Mouse (Mus musculus) adrenal gland, adult 2 months (tissue): ENCODE results near the gene Soga1. TPM values are rescaled to one million over a fixed set of nuclear protein-coding genes. Genes with fewer than 3 reads are reported as not detected.
A peak's percentile ranks its signal among the peaks of the same experiment; 100 is the strongest.

Source experiments
- DNase-seq: peaks from one replicate; pipeline ENCODE4 v3.0.0; 2021
- polyA plus RNA-seq: library from polyadenylated mRNA; depleted of rRNA; stranded (reverse); fragments of >200 nt; gene quantifications from 2 replicates; pipeline ENCODE4 v1.2.3, GENCODE M21; 2012
- total RNA-seq, 2 experiments: library from RNA; stranded (reverse); gene quantifications; 2 replicates each; pipeline ENCODE4 v1.2.3; 2021

The Soga1 gene
- total and polyA plus RNA-seq, 3 experiments = 30.9 to 36.6 (median 33.1) TPM

DNA sequence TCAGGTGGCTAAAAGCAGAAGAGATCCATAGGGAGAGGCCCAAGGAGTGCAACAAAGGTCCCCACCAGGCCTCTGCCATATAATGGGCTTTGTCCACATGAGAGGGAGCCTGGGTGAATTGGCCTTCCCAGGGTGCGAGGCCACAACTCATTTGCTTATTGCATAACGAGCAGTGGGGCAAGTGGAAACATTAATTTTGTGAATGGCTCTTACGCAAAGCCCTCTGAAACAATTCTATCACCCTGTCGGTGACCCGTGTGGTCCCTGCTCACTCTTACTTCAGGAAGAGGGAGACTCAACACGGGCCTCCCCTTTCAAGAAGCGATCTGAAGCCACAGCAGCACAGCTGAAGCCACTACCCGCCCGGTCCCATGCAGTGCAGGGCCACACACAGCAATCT is 41.8 kb downstream of the Soga1 start:
- DNase-seq = peak; percentile 70

DNA sequence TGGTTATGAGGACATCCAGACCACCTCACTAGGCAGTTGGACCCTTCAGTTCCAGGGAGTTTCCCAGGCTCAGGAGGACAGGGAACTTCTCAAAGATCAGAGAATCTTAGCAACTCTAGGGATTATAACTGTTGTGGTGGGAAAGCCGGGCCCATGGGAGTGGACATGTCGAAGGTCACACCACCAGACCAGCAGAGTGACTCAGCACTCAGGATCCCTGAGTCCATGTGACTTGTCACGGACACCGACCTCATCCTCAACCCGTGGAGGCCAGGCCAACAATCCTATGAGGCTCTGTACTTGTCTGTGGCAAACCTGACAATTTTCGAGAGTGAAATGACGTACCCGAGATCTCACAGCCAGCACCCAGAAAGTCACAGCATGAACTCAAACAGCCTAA is 42.7 kb downstream of the Soga1 start:
- DNase-seq = peak; percentile 87

DNA sequence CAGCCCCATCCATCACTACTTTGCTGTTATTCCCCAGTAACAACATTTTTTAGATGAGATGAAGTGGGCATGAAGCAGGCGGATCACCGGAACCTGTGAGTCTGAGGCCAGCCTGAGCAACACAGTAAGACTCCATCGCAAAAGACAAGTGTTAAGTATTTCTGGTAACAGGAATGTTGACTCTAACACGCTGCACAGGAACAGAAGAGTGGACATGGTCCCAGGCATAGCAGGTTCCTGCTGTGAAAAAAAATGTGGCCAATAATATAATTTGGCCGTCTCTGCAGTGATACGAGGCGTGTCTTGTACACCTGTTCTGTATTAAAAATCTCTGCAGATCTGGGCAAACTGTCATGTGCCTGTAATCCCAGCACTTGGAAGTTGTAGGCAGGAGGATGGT is 43.7 kb downstream of the Soga1 start:
- DNase-seq = no peak

DNA sequence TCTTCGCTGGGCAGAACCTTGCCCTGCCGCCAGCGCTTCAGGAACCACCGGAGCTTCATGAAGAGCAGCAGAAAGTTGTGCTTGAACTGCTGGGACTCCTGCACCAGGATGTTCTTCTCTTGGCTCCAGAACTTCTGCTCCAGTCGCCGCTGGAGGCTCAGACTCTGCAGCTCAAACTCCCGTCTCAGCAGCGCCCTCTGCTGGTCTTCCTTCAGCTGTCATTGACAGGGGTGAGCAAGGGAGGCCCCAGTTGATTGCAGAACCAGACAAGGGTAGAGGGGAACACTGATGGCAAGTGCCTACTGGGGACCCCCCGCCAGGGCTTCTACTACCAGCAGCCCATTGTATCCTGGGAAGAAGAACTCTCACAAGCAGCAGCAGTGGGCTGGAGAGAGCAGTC is 48.2 kb downstream of the Soga1 start:
- peak; percentile 76 for DNase-seq

DNA sequence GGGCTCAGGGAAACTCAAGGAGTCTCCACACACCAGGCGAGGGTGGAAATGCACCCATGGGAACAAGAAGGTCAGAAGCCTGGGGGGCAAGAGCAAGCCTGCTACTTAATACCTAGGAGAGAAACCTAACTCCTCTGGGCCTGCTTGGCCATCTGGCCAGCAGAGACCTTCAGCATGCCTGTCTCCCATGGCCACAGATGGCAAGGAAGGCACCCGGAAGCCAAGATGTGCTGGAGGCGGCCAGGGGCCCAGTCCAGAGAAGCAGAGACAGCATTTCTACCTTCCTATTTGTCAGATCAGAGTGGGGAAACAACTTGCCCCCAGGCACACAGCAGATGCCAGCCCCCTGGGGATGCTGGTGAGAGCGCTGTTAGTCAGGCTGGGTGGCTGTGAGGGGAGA is 50.8 kb downstream of the Soga1 start:
- no peak for DNase-seq

DNA sequence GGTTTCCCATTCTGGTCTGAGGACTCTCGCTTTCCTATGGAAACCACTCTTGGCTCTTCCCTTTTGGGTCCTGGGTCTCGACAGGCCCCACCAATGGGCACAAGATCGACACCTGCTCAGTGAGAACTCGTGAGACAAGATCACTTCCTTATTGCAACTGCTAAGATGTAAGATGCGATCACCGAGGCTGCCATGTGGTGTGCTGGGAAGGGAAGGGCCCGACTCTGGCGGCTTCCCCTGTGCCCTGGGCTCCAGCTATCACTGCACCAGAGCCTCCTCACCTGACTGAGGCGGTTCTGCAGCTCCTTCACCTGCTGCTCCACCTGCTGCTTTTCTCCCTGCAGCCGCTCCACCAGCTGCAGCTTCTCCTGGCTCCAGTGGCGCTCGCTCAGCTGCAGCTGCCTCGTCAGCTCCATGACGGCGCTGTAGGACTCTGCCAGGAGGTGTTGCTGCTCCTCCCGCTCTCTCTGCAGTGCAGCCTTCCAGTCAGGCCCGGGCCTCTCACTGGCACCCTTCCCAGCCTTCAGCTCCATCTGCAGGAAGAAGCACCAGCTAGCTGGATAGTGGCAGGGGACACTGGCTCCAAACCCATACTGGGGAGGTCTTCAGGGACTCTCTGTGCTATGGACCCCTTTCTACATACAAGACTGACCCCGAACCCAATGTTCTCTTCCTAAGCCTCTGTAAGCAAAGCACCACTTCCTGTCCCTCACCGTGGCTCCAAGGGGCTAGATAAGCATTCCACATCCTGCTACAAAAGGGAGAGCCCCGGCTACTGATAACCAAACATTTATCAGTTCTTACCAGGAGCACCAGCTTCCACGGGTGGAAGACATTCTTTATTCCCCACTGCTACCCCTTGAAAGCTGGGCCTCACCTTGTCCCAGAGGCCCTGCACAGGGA is 51.7 kb downstream of the Soga1 start:
- no peak for DNase-seq

DNA sequence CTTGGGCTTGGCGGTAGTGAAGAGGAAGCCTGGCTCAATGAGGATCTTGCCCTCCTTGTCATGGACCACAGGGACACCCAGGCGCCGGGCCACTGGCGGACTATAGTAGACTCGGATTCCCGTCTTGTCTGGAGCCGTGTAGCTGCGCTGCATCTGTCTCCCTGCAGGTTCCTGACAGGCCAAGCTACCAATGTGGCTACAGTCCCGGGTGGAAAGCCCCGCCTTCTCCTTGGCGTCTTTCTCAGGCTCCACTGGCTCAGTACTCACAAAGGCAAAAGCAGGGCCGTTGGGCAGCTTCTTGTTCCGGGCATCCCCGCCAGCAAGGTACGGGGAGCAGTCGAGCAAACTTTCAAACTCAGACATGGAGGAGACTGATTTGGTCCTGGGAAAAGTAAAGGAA is 57.9 kb downstream of the Soga1 start:
- DNase-seq = no peak

DNA sequence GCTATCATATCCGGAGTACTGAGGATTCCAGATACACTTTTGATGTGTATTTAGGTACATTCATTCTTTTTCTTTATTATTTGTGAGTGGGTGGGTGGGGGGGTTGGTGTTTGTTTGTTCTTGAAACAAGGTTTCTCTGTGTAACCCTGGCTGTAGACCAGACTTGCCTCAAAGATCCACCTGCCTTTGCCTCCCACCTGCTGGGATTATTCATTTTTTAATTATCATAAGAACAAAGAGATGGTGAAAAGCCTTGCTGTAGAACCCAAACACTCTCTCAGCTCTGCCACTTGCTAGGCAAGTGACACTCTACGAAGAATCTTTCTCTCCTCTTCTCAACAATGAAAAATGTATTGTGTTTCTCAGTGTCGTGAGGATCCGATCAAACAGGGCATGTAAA is 59.8 kb downstream of the Soga1 start:
- DNase-seq = no peak

DNA sequence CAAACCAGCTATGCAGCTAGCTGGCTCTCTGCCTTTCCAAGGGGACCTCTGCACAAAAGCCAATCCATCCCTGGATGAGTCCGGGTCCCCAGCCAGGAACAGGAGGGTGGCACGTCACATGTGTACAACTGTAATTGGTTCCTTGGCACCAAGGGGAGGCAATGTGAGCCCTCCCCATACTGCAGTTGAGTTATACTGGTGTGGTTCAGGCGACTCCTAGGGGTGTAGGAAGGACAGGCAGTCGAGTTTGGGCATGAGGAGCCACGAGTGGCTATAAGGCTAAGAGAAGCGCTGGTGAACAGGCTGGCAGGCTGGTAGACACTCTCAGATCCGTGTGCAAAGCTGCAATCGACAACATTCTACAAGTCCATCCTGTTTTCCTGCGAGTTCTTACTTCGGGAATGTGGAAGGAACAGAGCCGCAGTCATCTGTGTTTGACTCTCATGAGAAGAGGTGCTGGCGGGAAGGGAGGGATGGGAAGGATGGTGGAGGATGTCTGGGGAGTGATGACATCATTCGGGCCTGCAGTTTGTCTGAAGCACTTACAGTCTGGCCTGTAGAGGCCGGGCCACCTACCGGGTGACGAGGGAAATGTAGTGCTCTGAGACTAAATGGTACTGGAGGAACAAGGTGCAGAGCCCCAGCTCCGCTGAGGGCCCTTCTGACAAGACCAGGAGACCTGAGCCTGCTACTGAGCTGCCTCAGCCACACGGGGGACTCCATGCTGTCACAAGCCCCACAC is 62.4 kb downstream of the Soga1 start:
- DNase-seq = no peak

DNA sequence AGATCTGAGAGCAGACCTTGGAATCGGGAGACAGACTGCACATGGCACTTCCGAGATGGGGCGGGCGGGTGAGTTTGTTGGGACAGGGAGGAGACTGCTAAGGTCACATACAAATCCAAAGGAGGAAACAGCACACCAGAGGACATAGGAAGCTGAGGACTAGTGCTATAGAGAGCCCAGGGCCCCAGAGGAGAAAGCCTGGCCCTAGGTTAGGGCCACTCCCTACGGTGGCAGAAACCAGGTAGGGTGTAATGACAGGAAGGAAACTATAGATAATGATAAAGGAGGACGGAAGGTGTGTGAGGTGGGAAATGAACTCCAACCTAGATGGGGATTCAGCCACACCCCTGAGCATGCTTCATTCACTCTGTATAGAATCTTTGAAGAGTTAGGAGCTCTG is 66.7 kb downstream of the Soga1 start:
- no peak for DNase-seq

DNA sequence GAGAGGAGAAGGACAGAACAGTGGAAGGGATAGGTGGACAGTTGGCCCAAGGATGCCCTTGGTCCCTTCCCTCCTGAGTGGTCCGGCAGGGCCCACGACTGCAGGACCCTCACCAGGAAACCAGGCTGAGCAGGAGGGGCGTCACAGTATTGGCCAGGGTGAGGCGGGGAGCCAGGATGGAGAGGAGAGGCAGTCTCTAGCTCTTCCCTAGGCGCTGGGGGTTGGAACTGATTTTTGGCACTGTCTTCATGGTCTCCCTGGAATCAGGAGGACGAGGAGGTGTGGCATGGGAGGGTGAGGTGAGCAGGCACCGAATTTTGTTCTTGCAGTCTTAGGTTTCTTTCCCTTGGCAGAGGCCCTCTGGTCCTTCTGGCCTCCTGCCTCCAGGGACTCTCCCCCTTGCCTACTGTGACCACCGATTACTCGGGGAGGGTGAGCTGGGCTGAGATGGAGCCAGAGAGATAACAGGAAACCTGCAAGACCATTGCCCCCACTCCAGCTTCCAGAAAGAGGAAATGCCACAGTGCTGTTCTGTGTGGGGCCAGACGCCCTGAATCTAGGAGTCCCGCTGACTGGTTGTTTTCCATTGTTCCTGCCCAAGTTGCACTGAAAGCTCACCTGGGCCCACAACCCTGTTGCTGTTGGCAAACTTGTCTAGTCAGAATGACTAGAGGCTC is 68.3 kb downstream of the Soga1 start:
- DNase-seq = no peak

DNA sequence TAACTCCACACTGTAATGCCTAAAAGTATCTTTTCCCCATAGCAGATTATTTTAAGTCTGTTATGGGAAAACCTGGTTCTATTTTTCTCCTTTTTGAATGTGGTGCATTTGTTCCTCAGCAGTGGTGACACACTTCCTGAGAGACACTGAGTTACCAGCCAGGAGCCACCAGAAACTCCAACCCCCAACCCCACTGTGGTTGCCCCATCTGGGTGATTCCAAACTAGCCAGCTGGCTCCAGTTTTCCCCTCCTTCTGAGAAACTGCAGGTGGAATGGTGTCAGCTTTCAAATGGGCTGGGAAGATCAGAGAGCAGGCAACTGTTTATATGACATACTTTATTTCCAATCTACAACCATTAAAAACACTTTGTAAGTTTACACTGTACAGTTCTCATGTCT is 68.9 kb downstream of the Soga1 start:
- no peak for DNase-seq

DNA sequence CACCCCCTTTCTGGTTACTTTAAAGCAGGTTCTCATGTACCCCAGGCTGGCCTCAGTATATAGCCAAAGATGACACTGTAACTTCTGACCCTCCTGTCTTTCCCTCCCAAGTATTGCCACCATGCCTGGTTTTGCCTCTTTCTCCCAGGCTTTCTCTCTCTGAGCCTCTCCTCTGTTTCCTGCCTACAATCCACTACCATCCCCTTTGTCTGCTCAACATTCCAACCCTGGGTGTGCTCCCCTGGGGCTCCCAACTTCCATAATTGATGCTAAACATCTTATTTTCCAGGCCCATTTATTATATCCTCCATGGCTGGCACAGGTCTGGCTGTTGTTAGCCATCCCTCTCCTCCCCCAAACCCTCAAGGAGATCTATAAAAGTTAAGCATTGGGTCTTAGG is 70.5 kb downstream of the Soga1 start:
- DNase-seq = no peak

DNA sequence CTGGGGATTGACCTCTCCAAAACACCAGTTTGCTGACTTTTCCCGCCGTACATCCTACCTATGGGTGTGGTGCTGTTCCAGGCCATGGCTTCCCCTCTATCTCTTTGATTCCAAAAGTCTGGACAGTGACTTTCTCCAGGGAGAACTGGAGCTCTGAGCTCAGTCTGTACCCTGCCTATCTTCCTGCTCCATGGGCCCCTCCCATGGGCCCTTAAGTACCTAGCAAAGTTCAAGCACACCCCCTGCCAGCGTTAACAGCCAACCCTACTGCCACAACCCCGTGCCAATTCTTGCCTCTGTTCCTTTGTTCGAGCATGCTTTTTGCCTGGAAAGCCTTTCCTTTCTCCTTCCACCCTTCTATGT is 71.8 kb downstream of the Soga1 start:
- DNase-seq = no peak

DNA sequence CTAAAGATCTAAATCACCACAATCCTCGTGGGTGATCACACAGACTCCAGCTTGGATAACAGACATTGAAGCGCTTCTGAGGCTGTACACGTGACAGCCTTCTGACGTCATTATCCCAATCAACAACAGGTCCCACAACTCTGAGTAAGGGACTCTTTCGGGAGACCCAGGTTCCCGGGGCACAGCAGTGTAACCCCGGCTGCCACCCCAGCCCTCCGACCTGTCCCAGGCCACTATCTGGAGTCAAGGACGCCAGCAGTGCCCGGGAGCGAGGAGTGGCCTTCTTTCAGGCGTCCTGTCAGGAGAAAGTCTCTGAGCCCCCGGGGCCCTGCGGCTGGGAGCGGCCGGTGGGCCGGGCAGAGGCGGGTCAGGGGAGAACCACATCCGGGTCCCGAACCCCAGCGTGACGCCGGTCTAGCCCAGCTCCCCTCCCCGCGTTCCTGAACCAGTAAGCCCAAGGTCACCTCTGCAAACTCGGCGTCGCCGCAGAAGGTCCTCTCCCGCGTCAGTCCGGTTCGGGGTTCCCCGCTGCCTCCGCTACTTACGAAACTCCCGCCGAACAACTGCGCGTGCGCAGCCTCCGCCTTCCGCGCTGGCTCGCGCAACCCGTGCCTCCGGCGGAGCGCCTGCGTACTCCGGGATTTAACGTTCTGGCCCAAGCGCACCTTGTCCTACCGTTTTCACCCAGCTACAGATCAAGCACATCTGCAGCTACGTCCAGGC is 72.4 kb downstream of the Soga1 start, which contains the start of gene Dsn1:
Gene Dsn1 (minus strand): TSS at position 644 of the 723 bp plus-strand sequence.
- peak; percentile 92 for DNase-seq

DNA sequence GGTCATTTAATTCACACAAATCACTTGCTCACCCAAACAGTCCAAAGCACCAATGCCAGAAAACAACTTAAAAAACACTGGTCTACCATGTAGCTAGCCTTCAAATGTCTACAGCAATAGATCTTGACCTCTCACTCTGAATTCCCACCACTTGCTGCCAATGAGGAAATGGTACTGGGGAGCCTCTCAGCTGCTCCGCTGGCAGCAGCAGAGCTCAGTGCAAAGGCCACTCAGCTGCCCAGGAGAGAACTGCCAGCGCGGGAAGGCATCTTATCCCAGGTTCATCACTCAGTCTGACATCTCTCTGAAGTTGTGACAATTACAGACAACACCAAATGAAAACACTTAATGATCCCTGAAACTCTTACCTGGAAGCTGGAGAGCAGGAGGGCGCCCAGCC is 76.7 kb downstream of the Soga1 start:
- DNase-seq = no peak

DNA sequence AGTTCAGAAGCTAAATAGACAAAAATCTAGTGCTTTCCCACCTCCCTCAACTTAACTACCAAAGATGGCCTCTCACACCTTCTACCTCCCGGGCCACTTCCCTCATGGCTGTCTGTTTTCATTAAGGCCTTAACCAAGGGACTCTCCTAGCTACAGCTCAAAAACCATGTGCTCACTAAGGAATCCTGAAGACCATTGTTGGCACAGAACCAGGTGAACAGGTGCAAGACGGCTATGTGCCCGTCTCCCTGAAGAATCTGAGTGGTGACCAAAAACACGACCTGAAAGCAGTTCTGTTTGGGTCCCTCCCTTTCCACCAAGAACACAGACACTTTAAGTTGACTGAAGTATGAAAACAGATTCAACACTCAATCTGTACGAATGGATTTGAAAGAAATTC is 80.8 kb downstream of the Soga1 start:
- no peak for DNase-seq

DNA sequence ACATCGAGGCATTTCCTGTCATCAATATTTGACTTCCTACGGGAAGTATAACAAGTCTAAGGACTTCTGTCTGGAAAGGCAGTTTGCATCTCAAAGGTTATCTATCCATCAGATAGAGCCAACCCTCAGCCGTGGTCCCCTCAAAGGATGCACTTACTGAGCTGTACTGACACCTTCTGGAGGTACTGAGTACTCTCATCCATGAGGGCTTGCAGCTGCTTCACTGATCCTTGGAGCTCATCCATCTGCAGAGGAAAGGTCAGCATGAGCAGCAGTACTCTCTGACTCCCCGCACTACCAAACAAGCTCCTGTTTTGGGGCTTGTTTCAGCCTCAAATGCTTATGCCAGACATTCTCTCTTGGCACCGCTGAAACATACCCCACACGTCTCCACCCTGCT is 82.5 kb downstream of the Soga1 start:
- peak; percentile 46 for DNase-seq

DNA sequence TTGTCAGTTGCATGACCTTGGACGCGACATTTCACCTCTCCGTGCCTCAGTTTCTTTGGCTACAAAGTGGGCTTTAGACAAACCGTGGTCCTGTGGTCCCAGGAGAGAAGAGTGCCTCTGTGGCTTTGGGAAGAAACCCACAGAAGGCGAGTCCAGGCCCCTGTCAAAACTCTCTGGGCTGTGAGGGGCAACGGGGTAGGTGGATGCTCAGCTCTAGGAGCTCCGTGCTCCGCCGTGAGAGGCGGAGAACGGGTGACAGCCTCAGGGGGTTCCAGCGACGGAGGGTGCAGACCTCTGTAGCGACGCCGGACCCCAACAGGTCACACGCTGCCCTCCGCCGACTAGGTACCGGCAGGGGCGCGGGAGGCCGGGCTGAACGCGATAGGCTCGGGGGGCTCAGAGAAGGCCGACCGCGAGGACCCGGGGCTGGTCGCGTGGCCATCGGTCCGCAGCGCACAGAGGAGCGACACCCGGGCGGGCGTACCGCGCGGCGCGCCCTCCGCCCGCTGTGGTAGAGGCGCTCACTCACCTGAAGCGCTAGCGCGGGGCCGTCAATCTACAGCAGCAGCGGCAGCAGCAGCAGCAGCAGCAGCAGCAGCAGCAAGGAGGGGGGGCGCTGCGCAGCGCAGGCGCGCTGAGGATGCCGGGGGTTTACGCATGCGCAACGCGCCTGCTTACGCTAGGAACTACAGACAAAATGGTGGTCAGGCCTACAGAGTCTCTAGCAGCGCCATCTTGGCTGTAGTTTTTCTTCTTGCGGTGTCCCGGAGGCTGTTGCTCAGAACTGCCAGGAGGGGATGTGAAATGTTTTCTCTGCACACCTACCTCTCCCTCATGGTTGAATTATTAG is 87.4 kb downstream of the Soga1 start, which contains the start of gene Ndrg3:
Gene Ndrg3 (minus strand): TSS at position 587 of the 850 bp plus-strand sequence.
- peak; percentile 98 for DNase-seq

DNA sequence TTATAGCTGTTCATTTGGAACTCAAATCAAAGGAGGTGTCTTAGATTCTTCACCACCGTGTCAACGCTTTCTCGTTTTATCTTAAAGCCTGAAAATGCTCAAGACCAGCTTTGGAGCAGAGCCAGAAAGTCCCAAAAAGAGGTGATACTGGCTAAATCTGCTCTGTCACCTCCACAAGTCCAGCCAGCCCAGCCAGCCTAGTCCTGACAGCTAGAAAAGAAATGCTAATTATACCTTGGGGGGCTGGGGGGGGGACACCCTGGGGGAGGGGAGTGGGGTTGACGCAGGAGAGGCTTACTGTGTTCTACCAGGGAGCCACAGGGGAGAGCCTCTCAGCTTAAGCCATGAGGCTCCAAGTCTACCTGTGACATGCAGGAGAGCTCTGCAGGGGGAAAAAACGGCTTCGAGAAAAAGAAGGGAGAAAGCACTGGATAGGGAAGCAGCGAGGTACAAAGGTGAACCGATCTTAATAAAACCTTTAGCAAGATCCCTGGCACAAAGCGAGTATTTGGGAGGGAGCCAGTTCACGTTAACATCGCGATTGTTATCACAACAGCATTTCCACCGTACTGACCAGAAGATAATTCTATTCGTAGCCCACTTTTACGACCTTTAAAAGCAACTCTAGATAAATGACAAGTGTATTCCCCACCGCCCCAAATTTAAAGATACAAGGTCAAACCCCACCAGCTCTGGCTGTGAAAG is 88.2 kb downstream of the Soga1 start:
- peak; percentile 21 for DNase-seq
